Comparison of ENCODE assay signal across 9 mouse cellular contexts in genomic region chr2:24473641-24474511, GRCm38 (mm10). TPM values are rescaled to one million over a fixed set of nuclear protein-coding genes. Genes with fewer than 3 reads are reported as not detected.
DNase-seq lines count a peak whose midpoint lies in the region; ATAC-seq and TF ChIP-seq lines count a peak whose summit lies in the region.
"Had no signal": no experiment of that assay in that cellular context is flagged by ENCODE, and none has a peak within 500 bp of the region (broad histone marks: within the 10 kb centered on the region; RNA-seq: fewer than 3 reads in every experiment).

No protein-coding gene starts in this region.

- peak overlapping the region; percentile 51 for H3K4me2 ChIP-seq in lung, embryonic 14.5 days
- H3K4me2 ChIP-seq in forebrain, embryonic 15.5 days (replicated peaks), result peak overlapping the region; percentile 40
- H3K4me2 ChIP-seq in limb, embryonic 14.5 days (replicated peaks; ENCODE audit: low read depth, low read length, severe bottlenecking), result peak overlapping the region; percentile 35

- peak; percentile 29 for DNase-seq in lung, embryonic 14.5 days
- no peak for DNase-seq in lung, adult 2 months
- no peak for DNase-seq in limb, embryonic 14.5 days (ENCODE audit: low spot score)
- DNase-seq in retina, postnatal 1 day, result peak; percentile 39
- DNase-seq in urinary bladder, postnatal 14 days (ENCODE audit: low spot score), result no peak
- no peak for DNase-seq in left cerebral cortex, postnatal 36 days (ENCODE audit: low spot score in 2 of 2)
- DNase-seq in thymus, postnatal 10 days (ENCODE audit: low spot score in 2 of 2), result no peak

- H3K36me3 ChIP-seq in lung, embryonic 14.5 days (ENCODE audit: insufficient read depth), result no peaks in the 10 kb centered on the region
- no peaks in the 10 kb centered on the region for H3K36me3 ChIP-seq in forebrain, embryonic 15.5 days
- no peaks in the 10 kb centered on the region for H3K36me3 ChIP-seq in limb, embryonic 14.5 days (ENCODE audit: control insufficient read depth, insufficient read depth, low read length)

- intact Hi-C loops in left cerebral cortex, postnatal 36 days (cut with DNase I), result no loop called here

- ATAC-seq in lung, embryonic 14.5 days (ENCODE audit: insufficient read depth), result peak; percentile 69
- ATAC-seq in forebrain, embryonic 15.5 days (replicated peaks), result peak; percentile 51; the same call in 1 of the 2 replicates
- ATAC-seq in limb, embryonic 14.5 days (ENCODE audit: low FRiP score, low read depth), result no peak

- H3K4me3 ChIP-seq in lung, embryonic 14.5 days (ENCODE audit: low read depth, low read length), result peak overlapping the region; percentile 25
- no peak overlapping the region for H3K4me3 ChIP-seq in lung, adult 2 months (replicated peaks; ENCODE audit: extremely low read depth, low read depth, low read length)
- H3K4me3 ChIP-seq in forebrain, embryonic 15.5 days, result peak overlapping the region; percentile 27
- peak overlapping the region; percentile 19 for H3K4me3 ChIP-seq in limb, embryonic 14.5 days (replicated peaks; ENCODE audit: low read length)

- H3K9me3 ChIP-seq in lung, embryonic 14.5 days (ENCODE audit: low read depth, low read length), result no peaks in the 10 kb centered on the region
- H3K9me3 ChIP-seq in forebrain, embryonic 15.5 days, result no peaks in the 10 kb centered on the region
- no peaks in the 10 kb centered on the region for H3K9me3 ChIP-seq in limb, embryonic 14.5 days (ENCODE audit: control insufficient read depth, low read length)

- 1% methylated on average over 56 of the region's 56 CpGs for WGBS in lung, embryonic 14.5 days
- WGBS in lung, adult 2 months, result 10% methylated on average over 56 of the region's 56 CpGs
- 1% methylated on average over 56 of the region's 56 CpGs for WGBS in forebrain, embryonic 15.5 days
- WGBS in limb, embryonic 14.5 days, result 1% methylated on average over 55 of the region's 56 CpGs

- TF ChIP-seq POLR2A in lung, adult 2 months (IDR thresholded peaks at IDR 0.05; ENCODE audit: borderline replicate concordance, extremely low read depth, low read depth, low read length), result no peak
- no peak for TF ChIP-seq POLR2A in limb, embryonic 14.5 days (IDR thresholded peaks at IDR 0.05; ENCODE audit: borderline replicate concordance, extremely low read depth, insufficient read depth, insufficient read length)

- H3K4me1 ChIP-seq in lung, embryonic 14.5 days (ENCODE audit: insufficient read depth), result no peaks in the 10 kb centered on the region
- H3K4me1 ChIP-seq in lung, adult 2 months (ENCODE audit: control insufficient read depth, insufficient read depth, low read length), result no peaks in the 10 kb centered on the region; the same call in 1 of the 2 replicates
- H3K4me1 ChIP-seq in forebrain, embryonic 15.5 days, result peaks cover 9% of the 10 kb centered on the region
- no peaks in the 10 kb centered on the region for H3K4me1 ChIP-seq in limb, embryonic 14.5 days (ENCODE audit: control insufficient read depth, insufficient read depth, low read length)

- H3K27ac ChIP-seq in lung, embryonic 14.5 days (ENCODE audit: low read depth), result no peak overlapping the region
- no peak overlapping the region for H3K27ac ChIP-seq in forebrain, embryonic 15.5 days (replicated peaks)
- no peak overlapping the region for H3K27ac ChIP-seq in limb, embryonic 14.5 days (replicated peaks; ENCODE audit: low read depth, low read length)

- peaks cover 62% of the 10 kb centered on the region for H3K27me3 ChIP-seq in lung, embryonic 14.5 days (ENCODE audit: insufficient read depth, low read length)
- peaks cover 66% of the 10 kb centered on the region for H3K27me3 ChIP-seq in forebrain, embryonic 15.5 days
- H3K27me3 ChIP-seq in limb, embryonic 14.5 days (ENCODE audit: control insufficient read depth, insufficient read depth, low read length), result peaks cover 62% of the 10 kb centered on the region

- H3K9ac ChIP-seq in lung, embryonic 14.5 days, result no peak overlapping the region
- no peak overlapping the region for H3K9ac ChIP-seq in forebrain, embryonic 15.5 days (replicated peaks)
- H3K9ac ChIP-seq in limb, embryonic 14.5 days (ENCODE audit: low read depth, low read length, severe bottlenecking), result no peak overlapping the region

- no peak for TF ChIP-seq CTCF in lung, embryonic 14.5 days (IDR thresholded peaks at IDR 0.05; ENCODE audit: low read depth)
- no peak for TF ChIP-seq CTCF in lung, adult 2 months (IDR thresholded peaks at IDR 0.05; ENCODE audit: insufficient read depth, low read length)

RNA-seq across cellular contexts. Expression of gene Pax8, which starts 1.5 kb away (rescaled TPM):
- polyA plus RNA-seq in lung, embryonic 14.5 days (2014; fragmentation: Nextera tagmentation; extraction: Ambion mirVana), result not detected in 2 replicates
- not detected in 2 replicates for polyA plus RNA-seq in lung, adult 2 months (2012; rRNA removed)
- polyA plus RNA-seq in forebrain, embryonic 15.5 days (2015; fragmentation: Nextera tagmentation; extraction: Ambion mirVana), result 0.26 and 0.33 TPM in 2 replicates
- polyA plus RNA-seq in limb, embryonic 14.5 days (2012; rRNA removed), result 0.12 TPM in 1 of 2 replicates, not detected in the other
- not detected in 2 replicates for polyA plus RNA-seq in limb, embryonic 14.5 days (2014; fragmentation: Nextera tagmentation; extraction: Ambion mirVana)
- not detected for total RNA-seq in left cerebral cortex, postnatal 36 days (2021)
- total RNA-seq: left cerebral cortex, postnatal 14 days had no signal

Comparison
In these comparisons a context has a peak if more than half of its experiments do, and no peak if none do; other contexts are left out.
1. DNase-seq: peak in lung, embryonic 14.5 days (single experiment) and retina, postnatal 1 day (single experiment); none in lung, adult 2 months (single experiment), limb, embryonic 14.5 days (single experiment), urinary bladder, postnatal 14 days (single experiment), left cerebral cortex, postnatal 36 days (0 of 2) and thymus, postnatal 10 days (0 of 2).
2. Peak in every context shown above with its lines, with median percentiles within 50 percentile points of each other: H3K4me2 ChIP-seq.